Mouse (Mus musculus): ENCODE measurements around the gene Rplp1.

GRCm38 (mm10) chr9:61910526-61911256, 3.7 kb downstream of the Rplp1 start:
- TF ChIP-seq GATA1 (IDR thresholded peaks at IDR 0.05; ENCODE audit: low read length) (no peak), TAL1 (IDR thresholded peaks at IDR 0.05; ENCODE audit: low read length) (no peak)
